Mouse (Mus musculus): Measurements from ENCODE around the gene Atr.

GRCm38 (mm10) chr9:95954226-95954584 lies 96.8 kb downstream of the Atr start:
- TF ChIP-seq CTCF (IDR thresholded peaks at IDR 0.05; ENCODE audit: low read depth, low read length) (no peak), POLR2A (IDR thresholded peaks at IDR 0.05; ENCODE audit: extremely low read depth, insufficient read depth, low read length) (no peak)

All from liver, adult 2 months (tissue).